Mouse (Mus musculus): ENCODE measurements at regions not wholly inside any gene's neighbourhood (a gene's known extent, or its start where the extent isn't known, plus 50 kb on each side); places are given as distances from the start of the nearest gene placed in this dataset.
A peak's percentile ranks its signal among the peaks of the same experiment; 100 is the strongest.

DNA sequence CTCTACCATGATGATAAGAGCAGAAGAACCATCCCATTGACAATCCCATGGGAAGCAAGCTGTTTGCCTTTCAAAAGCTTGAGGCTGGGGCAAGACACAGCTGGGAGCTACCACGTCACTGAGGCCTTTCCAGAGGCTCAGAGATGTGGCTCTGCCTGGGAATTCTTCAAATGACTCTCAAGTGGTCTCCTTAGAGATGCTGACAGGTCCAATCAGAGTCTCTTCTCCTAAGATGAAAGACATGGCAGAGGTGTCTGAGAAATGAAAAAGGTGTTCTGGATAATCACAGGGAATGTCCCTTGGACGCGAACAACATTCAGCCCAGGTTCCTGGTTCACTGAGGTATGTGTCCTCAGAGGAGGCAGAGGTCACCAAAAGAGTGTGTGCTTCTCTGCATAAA is 287.7 kb downstream of the Fam49a start:
- Histone ChIP-seq H3K36me3 (ENCODE audit: control insufficient read depth, insufficient read depth, low read length) (no peaks in the 10 kb centered on the region), H3K4me3 (ENCODE audit: low read depth, low read length) (no peak overlapping the region), H3K9me3 (replicated peaks; ENCODE audit: control insufficient read depth, low read length) (no peaks in the 10 kb centered on the region), H3K27ac (ENCODE audit: low read depth, low read length) (0 out of 2 replicates have a peak overlapping the region, but pooled peaks have one; percentile 15), H3K9ac (ENCODE audit: low read depth, low read length) (no peak overlapping the region), H3K27me3 (ENCODE audit: control insufficient read depth, insufficient read depth, low read length) (no peaks in the 10 kb centered on the region), H3K4me2 (no peak overlapping the region), H3K4me1 (ENCODE audit: control insufficient read depth, insufficient read depth, low read length) (peaks cover 16% of the 10 kb centered on the region)
- peak; percentile 59 for ATAC-seq (replicated peaks; ENCODE audit: insufficient number of reproducible peaks, low FRiP score, low TSS enrichment)
- WGBS (ENCODE audit: insufficient replicate concordance): 29% methylated on average over 3 of the region's 3 CpGs

DNA sequence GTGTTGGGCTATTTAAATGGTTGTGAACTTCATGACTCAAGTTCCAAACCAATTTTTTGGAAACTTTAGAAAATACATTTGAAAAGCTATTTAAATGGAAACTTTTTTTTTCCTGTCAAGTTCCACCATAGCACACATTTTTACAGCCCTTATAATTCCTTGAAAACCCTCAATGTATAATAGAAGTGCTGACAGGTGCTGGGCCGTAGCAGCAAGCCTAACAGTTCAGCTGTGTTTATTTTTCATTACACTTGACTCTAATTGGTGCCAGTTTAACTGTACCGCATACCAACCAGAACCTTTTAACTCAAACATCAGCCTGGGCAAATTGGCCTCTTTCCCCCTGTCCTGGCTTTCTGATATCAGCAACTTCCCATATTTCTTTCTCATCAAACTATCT is 286.7 kb downstream of the Fam49a start:
- Histone ChIP-seq H3K36me3 (ENCODE audit: control insufficient read depth, insufficient read depth, low read length) (no peaks in the 10 kb centered on the region), H3K27me3 (ENCODE audit: control insufficient read depth, insufficient read depth, low read length) (no peaks in the 10 kb centered on the region), H3K4me2 (no peak overlapping the region), H3K9ac (ENCODE audit: low read depth, low read length) (no peak overlapping the region), H3K4me3 (ENCODE audit: low read depth, low read length) (no peak overlapping the region), H3K4me1 (ENCODE audit: control insufficient read depth, insufficient read depth, low read length) (peaks cover 16% of the 10 kb centered on the region), H3K9me3 (replicated peaks; ENCODE audit: control insufficient read depth, low read length) (no peaks in the 10 kb centered on the region), H3K27ac (ENCODE audit: low read depth, low read length) (no peak overlapping the region)
- 39% methylated on average over 2 of the region's 2 CpGs for WGBS (ENCODE audit: insufficient replicate concordance)
- no peak for ATAC-seq (replicated peaks; ENCODE audit: insufficient number of reproducible peaks, low FRiP score, low TSS enrichment)

DNA sequence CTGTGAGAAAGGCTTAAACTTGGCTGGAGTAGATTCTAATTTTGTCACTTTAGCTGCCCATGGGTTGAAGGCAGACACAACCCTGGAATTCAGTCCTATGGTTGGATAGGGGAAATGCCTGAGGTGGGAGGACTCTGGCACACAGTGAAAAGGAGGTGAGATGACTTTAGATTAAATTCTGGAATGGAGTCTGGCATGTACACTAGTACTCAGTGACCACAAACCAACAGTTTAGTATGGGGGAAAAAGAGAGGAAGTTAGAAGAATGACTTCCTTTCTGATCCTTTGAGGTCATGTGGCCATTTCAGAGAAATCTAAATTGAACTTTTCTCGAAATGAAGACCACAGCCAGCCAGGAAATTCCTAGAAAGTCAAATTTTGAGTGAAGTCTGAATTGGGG is 285.5 kb downstream of the Fam49a start:
- Histone ChIP-seq H3K27me3 (ENCODE audit: control insufficient read depth, insufficient read depth, low read length) (no peaks in the 10 kb centered on the region), H3K9ac (ENCODE audit: low read depth, low read length) (no peak overlapping the region), H3K4me3 (ENCODE audit: low read depth, low read length) (no peak overlapping the region), H3K4me1 (ENCODE audit: control insufficient read depth, insufficient read depth, low read length) (peaks cover 16% of the 10 kb centered on the region), H3K4me2 (no peak overlapping the region), H3K9me3 (replicated peaks; ENCODE audit: control insufficient read depth, low read length) (no peaks in the 10 kb centered on the region), H3K36me3 (ENCODE audit: control insufficient read depth, insufficient read depth, low read length) (no peaks in the 10 kb centered on the region), H3K27ac (ENCODE audit: low read depth, low read length) (no peak overlapping the region)
- no peak for ATAC-seq (replicated peaks; ENCODE audit: insufficient number of reproducible peaks, low FRiP score, low TSS enrichment)
- WGBS (ENCODE audit: insufficient replicate concordance): 79% methylated on average over 1 of the region's 1 CpGs

DNA sequence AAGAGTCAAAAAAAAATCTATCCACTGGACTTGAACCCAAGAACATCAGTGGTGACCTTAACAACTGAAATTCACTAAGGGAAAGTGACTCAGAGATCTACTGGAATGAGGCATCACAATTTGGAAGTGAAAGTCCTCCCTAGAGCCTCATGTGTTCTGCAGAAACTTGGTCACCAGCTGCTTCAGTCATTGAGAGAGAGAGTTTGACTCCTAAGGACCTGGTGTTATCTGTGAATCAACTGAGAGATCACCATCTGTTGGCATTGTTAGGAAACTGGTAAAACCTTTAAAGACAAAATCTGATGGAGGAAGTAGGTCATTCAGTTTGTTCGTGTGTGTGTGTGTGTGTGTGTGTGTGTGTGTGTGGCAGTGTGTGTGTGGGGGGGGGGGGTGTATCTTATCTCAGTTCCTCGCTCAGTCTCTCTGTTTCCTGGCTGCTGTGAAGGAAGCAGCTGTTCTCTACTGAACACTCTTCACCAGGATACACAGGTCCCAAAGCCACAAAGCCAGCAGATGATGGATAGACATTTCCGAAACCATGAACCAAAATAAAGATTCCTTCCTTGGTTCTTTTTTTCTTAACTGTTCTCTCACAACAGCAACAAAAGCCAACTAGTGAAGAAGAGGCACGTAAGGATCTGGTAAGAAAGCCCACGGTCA is 284.6 kb downstream of the Fam49a start:
- no peak for ATAC-seq (replicated peaks; ENCODE audit: insufficient number of reproducible peaks, low FRiP score, low TSS enrichment)
- Histone ChIP-seq H3K4me3 (ENCODE audit: low read depth, low read length) (no peak overlapping the region), H3K9me3 (replicated peaks; ENCODE audit: control insufficient read depth, low read length) (no peaks in the 10 kb centered on the region), H3K27ac (ENCODE audit: low read depth, low read length) (no peak overlapping the region), H3K4me1 (ENCODE audit: control insufficient read depth, insufficient read depth, low read length) (peaks cover 16% of the 10 kb centered on the region), H3K36me3 (ENCODE audit: control insufficient read depth, insufficient read depth, low read length) (no peaks in the 10 kb centered on the region), H3K9ac (ENCODE audit: low read depth, low read length) (no peak overlapping the region), H3K27me3 (ENCODE audit: control insufficient read depth, insufficient read depth, low read length) (no peaks in the 10 kb centered on the region), H3K4me2 (no peak overlapping the region)
- 85% methylated on average over 5 of the region's 5 CpGs for WGBS (ENCODE audit: insufficient replicate concordance)

DNA sequence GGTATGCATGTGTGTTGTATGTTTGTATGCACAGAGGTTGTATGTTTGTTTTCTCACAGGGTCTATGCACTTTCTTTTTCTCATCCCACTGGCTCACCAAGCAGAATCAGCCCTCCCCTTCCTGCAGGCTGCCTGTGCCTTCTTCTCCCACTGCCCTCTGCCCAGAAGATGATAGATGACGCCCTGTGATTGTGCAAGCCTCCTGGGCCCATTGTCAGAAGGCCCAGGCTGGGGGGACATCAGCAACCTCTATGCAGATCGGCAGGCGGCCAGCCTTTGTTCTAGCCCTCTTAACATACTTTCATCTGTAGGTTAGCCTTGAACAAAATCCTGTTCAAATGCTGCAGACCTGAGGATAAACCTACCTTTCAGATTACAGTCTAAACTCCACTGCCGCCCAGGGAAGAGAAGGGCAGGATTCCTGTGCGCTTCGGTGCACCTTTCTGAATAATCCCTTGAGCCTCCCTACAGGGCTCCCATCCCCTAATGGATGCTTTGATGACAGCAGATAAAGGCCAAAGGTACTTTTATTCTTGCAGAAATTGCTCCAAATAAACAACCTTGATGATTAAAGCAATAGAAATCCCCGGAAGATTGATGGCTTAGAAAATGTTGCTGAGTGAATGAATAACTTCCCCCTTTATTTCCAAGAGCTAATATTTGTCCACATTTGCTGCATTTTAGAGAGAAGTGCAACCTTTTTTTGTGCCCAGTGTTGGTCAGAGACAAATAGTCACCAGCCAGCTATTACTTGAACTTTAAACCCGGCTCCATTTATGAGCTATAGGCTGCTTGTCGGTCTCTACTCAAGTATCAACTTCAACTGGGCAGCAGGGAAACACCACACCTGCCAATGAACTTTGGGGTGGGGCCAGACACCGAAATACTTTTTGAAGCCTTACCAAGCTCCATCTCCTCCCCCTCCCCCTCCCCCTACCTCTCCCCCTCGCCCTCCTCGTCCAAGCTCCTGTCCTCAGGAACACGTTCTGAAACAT is 279.4 kb downstream of the Fam49a start:
- Histone ChIP-seq H3K9ac (ENCODE audit: low read depth, low read length) (0 out of 2 replicates have a peak overlapping the region, but pooled peaks have one; percentile 28), H3K9me3 (replicated peaks; ENCODE audit: control insufficient read depth, low read length) (no peaks in the 10 kb centered on the region), H3K4me1 (ENCODE audit: control insufficient read depth, insufficient read depth, low read length) (no peaks in the 10 kb centered on the region), H3K27me3 (ENCODE audit: control insufficient read depth, insufficient read depth, low read length) (no peaks in the 10 kb centered on the region; the same call in 1 of the 2 replicates), H3K27ac (ENCODE audit: low read depth, low read length) (no peak overlapping the region), H3K36me3 (ENCODE audit: control insufficient read depth, insufficient read depth, low read length) (no peaks in the 10 kb centered on the region), H3K4me2 (no peak overlapping the region), H3K4me3 (ENCODE audit: low read depth, low read length) (no peak overlapping the region)
- 60% methylated on average over 13 of the region's 13 CpGs for WGBS (ENCODE audit: insufficient replicate concordance)
- ATAC-seq (replicated peaks; ENCODE audit: insufficient number of reproducible peaks, low FRiP score, low TSS enrichment): no peak

DNA sequence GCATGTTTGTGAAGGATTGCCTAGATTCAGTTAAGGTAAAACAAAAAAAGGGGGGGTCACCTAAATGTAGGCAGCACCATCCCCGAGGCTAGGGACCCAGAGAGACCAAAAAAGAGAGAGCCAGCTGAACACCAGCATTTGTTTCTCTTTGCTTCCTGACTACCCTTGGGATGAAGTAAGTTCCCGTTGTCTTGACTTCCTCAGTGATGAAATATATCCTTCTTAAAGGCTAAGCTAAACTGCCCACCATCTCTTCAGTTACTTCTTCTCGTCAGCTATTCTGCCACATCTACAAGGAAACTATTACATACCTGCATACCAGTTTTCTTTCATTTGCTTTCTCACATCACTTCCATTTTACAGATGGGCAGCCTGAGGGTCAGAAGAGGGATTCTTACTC is 277.4 kb downstream of the Fam49a start:
- no peak for ATAC-seq (replicated peaks; ENCODE audit: insufficient number of reproducible peaks, low FRiP score, low TSS enrichment)

DNA sequence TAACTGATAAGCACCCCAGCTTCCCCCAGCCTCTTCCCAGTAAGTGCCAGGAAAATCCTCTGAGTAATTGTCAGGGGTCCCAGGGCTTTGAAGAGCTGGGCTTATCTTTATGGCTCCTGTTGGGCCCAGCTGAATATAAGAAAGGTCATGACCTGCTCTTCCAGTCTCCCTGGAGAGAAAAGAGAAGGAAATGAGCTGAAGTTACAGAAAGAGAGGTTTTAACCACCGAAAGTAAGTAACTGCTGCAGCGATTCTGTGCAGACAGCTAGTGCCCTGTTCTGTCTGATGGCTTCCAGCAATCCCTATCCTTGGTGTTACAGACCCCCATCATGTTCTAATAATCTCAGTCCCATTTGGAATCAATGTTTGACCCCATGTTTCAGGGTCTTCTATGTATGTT is 272.8 kb downstream of the Fam49a start:
- Histone ChIP-seq H3K27ac (ENCODE audit: low read depth, low read length) (no peak overlapping the region), H3K4me2 (0 out of 2 replicates have a peak overlapping the region, but pooled peaks have one; percentile 20), H3K36me3 (ENCODE audit: control insufficient read depth, insufficient read depth, low read length) (no peaks in the 10 kb centered on the region), H3K27me3 (ENCODE audit: control insufficient read depth, insufficient read depth, low read length) (no peaks in the 10 kb centered on the region), H3K9me3 (replicated peaks; ENCODE audit: control insufficient read depth, low read length) (no peaks in the 10 kb centered on the region), H3K4me1 (ENCODE audit: control insufficient read depth, insufficient read depth, low read length) (peaks cover 7% of the 10 kb centered on the region), H3K4me3 (ENCODE audit: low read depth, low read length) (no peak overlapping the region), H3K9ac (ENCODE audit: low read depth, low read length) (no peak overlapping the region)
- no peak for ATAC-seq (replicated peaks; ENCODE audit: insufficient number of reproducible peaks, low FRiP score, low TSS enrichment)
- 7% methylated on average over 2 of the region's 2 CpGs for WGBS (ENCODE audit: insufficient replicate concordance)

More for the DNA sequence above, 277.4 kb downstream of the Fam49a start:
- Histone ChIP-seq H3K27ac (ENCODE audit: low read depth, low read length) (no peak overlapping the region), H3K4me2 (no peak overlapping the region), H3K9me3 (replicated peaks; ENCODE audit: control insufficient read depth, low read length) (no peaks in the 10 kb centered on the region), H3K36me3 (ENCODE audit: control insufficient read depth, insufficient read depth, low read length) (no peaks in the 10 kb centered on the region), H3K27me3 (ENCODE audit: control insufficient read depth, insufficient read depth, low read length) (no peaks in the 10 kb centered on the region; the same call in 1 of the 2 replicates), H3K4me3 (ENCODE audit: low read depth, low read length) (no peak overlapping the region), H3K4me1 (ENCODE audit: control insufficient read depth, insufficient read depth, low read length) (peaks cover 4% of the 10 kb centered on the region; the same call in 1 of the 2 replicates), H3K9ac (ENCODE audit: low read depth, low read length) (no peak overlapping the region)
- WGBS (ENCODE audit: insufficient replicate concordance): 79% methylated on average over 3 of the region's 3 CpGs

DNA sequence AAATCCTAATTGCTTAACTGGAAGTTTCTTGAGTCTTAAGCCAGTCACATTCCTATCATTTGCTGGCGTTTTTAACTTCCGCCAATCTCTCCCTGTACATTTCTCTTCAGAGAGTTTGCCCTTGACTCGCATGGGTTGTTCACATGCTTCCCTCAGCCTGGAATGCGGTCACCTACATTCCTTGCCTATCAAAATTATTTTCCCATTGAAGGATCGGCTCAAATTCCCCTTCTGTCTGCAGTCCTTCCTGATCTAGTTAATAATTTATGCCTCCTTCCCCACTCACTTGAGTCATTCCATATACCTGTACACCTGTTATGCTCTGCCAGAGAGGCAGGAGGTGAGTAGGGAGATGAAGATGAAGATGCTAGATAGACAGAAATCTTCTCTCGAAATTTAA is 268.9 kb downstream of the Fam49a start:
- WGBS (ENCODE audit: insufficient replicate concordance): 42% methylated on average over 6 of the region's 6 CpGs
- no peaks in the 10 kb centered on the region for H3K36me3 ChIP-seq (ENCODE audit: control insufficient read depth, insufficient read depth, low read length)
- H3K27me3 ChIP-seq (ENCODE audit: control insufficient read depth, insufficient read depth, low read length): no peaks in the 10 kb centered on the region
- peaks cover 26% of the 10 kb centered on the region for H3K4me1 ChIP-seq (ENCODE audit: control insufficient read depth, insufficient read depth, low read length)
- no peak for ATAC-seq (replicated peaks; ENCODE audit: insufficient number of reproducible peaks, low FRiP score, low TSS enrichment)
- no peaks in the 10 kb centered on the region for H3K9me3 ChIP-seq (replicated peaks; ENCODE audit: control insufficient read depth, low read length)
- no peak overlapping the region for H3K4me2 ChIP-seq
- no peak overlapping the region for H3K27ac ChIP-seq (ENCODE audit: low read depth, low read length)
- no peak overlapping the region for H3K4me3 ChIP-seq (ENCODE audit: low read depth, low read length)
- no peak overlapping the region for H3K9ac ChIP-seq (ENCODE audit: low read depth, low read length)
